Mouse (Mus musculus) myocyte (in vitro differentiated cells): ENCODE data around the gene Zc3h15. TPM values are rescaled to one million over a fixed set of nuclear protein-coding genes. Genes with fewer than 3 reads are reported as not detected.
"Not testable (repeated sequence)": the region's sequence is repeated elsewhere in the genome, so short reads cannot be mapped to it uniquely, and the experiment has no call there.

ENCODE experiments used
- H3K27me3 ChIP-seq: one replicate; pipeline ENCODE4 v1.6.1; 2011; ENCODE audit not compliant: control insufficient read depth, insufficient read depth, insufficient read length
- H3K36me3 ChIP-seq: one replicate; pipeline ENCODE4 v1.6.1; 2011; ENCODE audit not compliant: control insufficient read depth, insufficient read depth
- H3K4me2 ChIP-seq: one replicate; pipeline ENCODE4 v1.6.1; 2011; ENCODE audit warnings: low read depth, control low read depth
- H3K4me3 ChIP-seq: one replicate; pipeline ENCODE4 v1.5.1; 2011; ENCODE audit warnings: mild to moderate bottlenecking, control low read depth, moderate library complexity
- H3K79me2 ChIP-seq: one replicate; pipeline ENCODE4 v1.6.1; 2011; ENCODE audit not compliant: control insufficient read depth, insufficient read depth
- H3ac ChIP-seq: one replicate; pipeline ENCODE4 v1.6.1; 2011; ENCODE audit not compliant: control insufficient read depth, insufficient read length
- CEBPB ChIP-seq: IDR thresholded peaks from 2 replicates; pipeline ENCODE4 v1.6.1; 2011; ENCODE audit warnings: mild to moderate bottlenecking, moderate library complexity; ENCODE audit not compliant: poor library complexity, insufficient read depth, severe bottlenecking
- E2F4 ChIP-seq: IDR thresholded peaks from one replicate; pipeline ENCODE4 v1.6.1; 2011; ENCODE audit warnings: mild to moderate bottlenecking, control low read depth, moderate library complexity; ENCODE audit not compliant: insufficient read depth
- MAX ChIP-seq: IDR thresholded peaks from one replicate; pipeline ENCODE4 v1.6.1; 2011; ENCODE audit warnings: low read depth, mild to moderate bottlenecking, control low read depth
- MYOD1 ChIP-seq, 3 experiments: IDR thresholded peaks; one replicate each; pipeline ENCODE4 v1.6.1; 2011; ENCODE audit warnings: control low read depth in 2 of 3, low read depth in 2 of 3, mild to moderate bottlenecking in 2 of 3, moderate library complexity in 1 of 3; ENCODE audit not compliant: insufficient read length in 2 of 3, control insufficient read depth in 1 of 3
- MYOG ChIP-seq, 3 experiments: IDR thresholded peaks; one replicate each; pipeline ENCODE4 v1.6.1; 2011; ENCODE audit warnings: control low read depth in 2 of 3, low read depth in 2 of 3, mild to moderate bottlenecking in 2 of 3; ENCODE audit not compliant: insufficient read length in 2 of 3, control insufficient read depth in 1 of 3, insufficient read depth in 1 of 3
- POLR2A ChIP-seq: IDR thresholded peaks from one replicate; pipeline ENCODE4 v1.6.1; 2011; ENCODE audit warnings: low read depth, mild to moderate bottlenecking, control low read depth, moderate library complexity; ENCODE audit not compliant: insufficient read length
- POLR2AphosphoS2 ChIP-seq: IDR thresholded peaks from one replicate; pipeline ENCODE4 v1.6.1; 2011; ENCODE audit warnings: low read depth, control low read depth; ENCODE audit not compliant: insufficient read length
- REST ChIP-seq: IDR thresholded peaks from one replicate; pipeline ENCODE4 v1.6.1; 2011; ENCODE audit warnings: mild to moderate bottlenecking, control low read depth, moderate library complexity; ENCODE audit not compliant: insufficient read depth, insufficient read length
- SRF ChIP-seq: IDR thresholded peaks from one replicate; pipeline ENCODE4 v1.6.1; 2011; ENCODE audit warnings: low read depth; ENCODE audit not compliant: control insufficient read depth, insufficient read length
- TCF12 ChIP-seq: IDR thresholded peaks from one replicate; pipeline ENCODE4 v1.6.1; 2011; ENCODE audit warnings: mild to moderate bottlenecking, control low read depth; ENCODE audit not compliant: poor library complexity, insufficient read depth, severe bottlenecking
- TCF3 ChIP-seq: IDR thresholded peaks from one replicate; pipeline ENCODE4 v1.6.1; 2011; ENCODE audit warnings: low read depth, control low read depth; ENCODE audit not compliant: insufficient read length
- USF1 ChIP-seq: IDR thresholded peaks from one replicate; pipeline ENCODE4 v1.6.1; 2011; ENCODE audit warnings: low read depth, mild to moderate bottlenecking, control low read depth, moderate library complexity
- polyA plus RNA-seq: library from polyadenylated mRNA; unstranded; fragments of >200 nt; fragmentation: generic; extraction: Trizol; gene quantifications from one replicate; pipeline ENCODE4 v1.2.1, GENCODE M21; 2012; ENCODE audit warnings: missing spikeins

Zc3h15 gene
- polyA plus RNA-seq, 1 experiment, result 55.8 TPM

DNA sequence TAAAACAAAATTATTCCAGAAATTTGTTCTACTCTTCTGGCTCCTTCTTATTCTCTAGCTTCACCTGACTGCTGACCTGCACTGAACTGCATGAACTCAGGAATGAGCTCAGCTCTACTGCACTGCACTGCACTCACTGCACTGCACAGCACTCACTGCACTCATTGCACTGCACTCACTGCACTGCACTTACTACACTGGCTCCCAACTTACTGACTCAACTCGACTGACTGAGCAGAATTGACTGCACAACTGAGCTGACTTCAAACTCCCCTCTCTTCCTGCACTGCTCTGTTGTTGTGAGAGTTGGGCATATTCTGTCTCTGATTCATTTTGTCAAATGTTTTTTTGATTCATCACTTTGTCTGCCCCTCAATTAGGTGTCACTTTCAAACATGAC is 55.1 kb downstream of the Zc3h15 start:
- TF ChIP-seq E2F4, result no peak
- Histone ChIP-seq H3K36me3 (no peaks in the 10 kb centered on the region), H3K79me2 (no peaks in the 10 kb centered on the region), H3K27me3 (no peaks in the 10 kb centered on the region), H3K4me3 (no peak overlapping the region), H3K4me2 (no peak overlapping the region), H3ac (no peak overlapping the region)

DNA sequence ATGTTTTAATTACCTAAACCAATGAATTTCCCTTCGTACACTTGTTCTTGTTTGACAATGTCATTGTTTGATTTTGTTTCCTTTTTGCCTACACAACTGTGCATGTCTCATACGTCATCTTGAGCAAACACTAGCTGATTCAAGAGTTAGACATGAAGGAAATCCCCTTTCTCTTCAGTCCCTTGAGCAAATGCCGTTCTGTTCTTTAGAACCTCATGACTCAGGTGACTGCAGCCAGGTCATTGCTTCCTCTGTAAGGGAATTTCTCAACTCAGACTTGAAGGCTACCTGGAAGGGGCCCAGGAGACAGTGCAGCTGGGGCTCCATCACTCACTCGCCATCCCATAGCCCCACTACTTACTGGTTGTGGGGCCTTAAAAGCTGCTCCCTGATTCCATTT is 56.4 kb downstream of the Zc3h15 start:
- H3K4me3 ChIP-seq, result no peak overlapping the region

GRCm38 (mm10) chr2:83702411-83702810 is 58.2 kb downstream of the Zc3h15 start:
- Histone ChIP-seq H3K4me2 (no peak overlapping the region), H3K79me2 (no peaks in the 10 kb centered on the region), H3ac (no peak overlapping the region), H3K36me3 (no peaks in the 10 kb centered on the region), H3K27me3 (no peaks in the 10 kb centered on the region), H3K4me3 (no peak overlapping the region)
- TF ChIP-seq SRF (no peak), CEBPB (no peak), E2F4 (no peak), REST (no peak), POLR2AphosphoS2 (no peak), TCF12 (no peak), MYOG (IDR thresholded peaks at IDR 0.05; ENCODE audit: control insufficient read depth in 1 of 3, insufficient read depth in 1 of 3, insufficient read length in 2 of 3, low read depth in 2 of 3) (no peak), POLR2A (no peak), USF1 (no peak), MAX (no peak), MYOD1 (IDR thresholded peaks at IDR 0.05; ENCODE audit: control insufficient read depth in 1 of 3, insufficient read length in 2 of 3, low read depth in 2 of 3) (no peak), TCF3 (no peak)

More for the DNA sequence above, 56.4 kb downstream of the Zc3h15 start:
- H3K79me2 ChIP-seq, result no peaks in the 10 kb centered on the region
- no peaks in the 10 kb centered on the region for H3K27me3 ChIP-seq
- no peaks in the 10 kb centered on the region for H3K36me3 ChIP-seq
- no peak overlapping the region for H3ac ChIP-seq
- TF ChIP-seq MAX (no peak), TCF3 (no peak), CEBPB (no peak), USF1 (no peak), E2F4 (no peak)
- no peak overlapping the region for H3K4me2 ChIP-seq

DNA sequence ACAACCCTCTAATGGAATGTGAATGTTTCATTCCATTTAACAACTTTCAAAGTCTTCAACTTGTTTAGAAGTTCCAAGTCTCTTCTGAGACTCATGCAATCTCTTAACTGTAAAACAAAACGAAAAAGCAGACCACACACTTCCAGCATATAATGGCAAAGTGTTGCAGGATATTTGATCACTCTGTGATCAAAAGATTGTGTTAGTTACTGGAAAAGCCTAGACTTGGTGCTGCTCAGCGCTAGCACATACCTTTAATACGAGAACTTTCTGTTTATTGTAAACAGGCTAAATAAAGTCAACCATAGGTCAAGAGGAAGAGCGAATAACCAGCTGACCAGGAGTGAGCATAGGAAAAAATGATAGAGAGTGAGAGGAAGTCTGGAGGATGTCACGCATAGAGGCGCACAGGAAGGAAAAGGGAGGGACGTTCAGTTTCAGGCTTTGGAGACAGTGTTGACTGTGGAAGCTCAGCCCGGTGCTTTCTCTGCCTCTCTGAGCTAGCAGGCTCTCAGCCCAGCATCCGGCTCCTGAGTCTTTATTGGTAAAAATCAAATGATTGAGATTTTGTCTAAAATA is 61.4 kb downstream of the Zc3h15 start:
- Histone ChIP-seq H3K4me3 (no peak overlapping the region), H3ac (no peak overlapping the region), H3K27me3 (no peaks in the 10 kb centered on the region), H3K79me2 (no peaks in the 10 kb centered on the region), H3K4me2 (no peak overlapping the region), H3K36me3 (no peaks in the 10 kb centered on the region)
- no peak for TF ChIP-seq POLR2A
- TF ChIP-seq USF1, result no peak
- no peak for TF ChIP-seq TCF3
- no peak for TF ChIP-seq CEBPB
- no peak for TF ChIP-seq TCF12
- TF ChIP-seq E2F4, result no peak

DNA sequence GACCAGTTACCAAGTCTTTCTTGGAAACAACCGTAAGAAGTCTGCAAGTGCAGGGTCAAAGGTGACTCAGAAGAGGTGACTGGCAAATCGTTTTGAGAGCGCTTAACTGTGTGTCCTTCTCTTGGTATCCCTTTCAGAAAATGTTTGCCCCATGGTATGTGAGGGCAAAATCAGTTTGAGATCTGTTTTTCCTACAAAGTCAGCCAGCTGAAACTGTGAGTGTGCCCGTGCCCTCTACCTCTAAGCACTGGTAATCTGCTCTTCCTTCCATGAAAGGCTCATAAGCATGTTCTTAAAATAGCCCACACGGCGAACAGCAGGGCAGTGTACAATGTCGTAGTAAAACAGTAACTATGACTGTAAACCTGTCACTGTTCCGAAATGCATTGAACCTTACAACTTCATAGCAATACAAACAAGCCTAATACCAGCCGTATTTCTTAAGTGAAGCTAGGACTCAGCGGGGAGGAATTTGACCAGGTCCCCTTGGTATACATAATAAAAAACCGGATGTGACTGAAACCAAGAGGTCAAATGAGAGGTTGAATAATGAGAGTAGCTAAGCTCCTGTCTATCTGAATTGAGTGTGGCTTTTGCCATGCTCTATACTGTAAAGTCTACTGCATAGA is 65.8 kb downstream of the Zc3h15 start:
- H3K79me2 ChIP-seq, result no peaks in the 10 kb centered on the region
- H3K27me3 ChIP-seq, result no peaks in the 10 kb centered on the region
- no peaks in the 10 kb centered on the region for H3K36me3 ChIP-seq
- TF ChIP-seq MYOG (IDR thresholded peaks at IDR 0.05; ENCODE audit: control insufficient read depth in 1 of 3, insufficient read depth in 1 of 3, insufficient read length in 2 of 3, low read depth in 2 of 3), result no peak
- no peak overlapping the region for H3K4me3 ChIP-seq
- no peak overlapping the region for H3ac ChIP-seq
- H3K4me2 ChIP-seq, result no peak overlapping the region

- not testable (repeated sequence) for H3K27me3 ChIP-seq, H3K36me3 ChIP-seq, H3K4me2 ChIP-seq, H3K4me3 ChIP-seq, H3ac ChIP-seq, H3K79me2 ChIP-seq
Observed at GRCm38 (mm10) chr2:83713281-83713680, 69.0 kb downstream of the Zc3h15 start.
